Mouse (Mus musculus) cerebellum, adult 2 months (tissue): ENCODE results near the gene Cep128.

Source experiments
- CTCF ChIP-seq: fragments of 200-500 bp; IDR thresholded peaks from 2 replicates; pipeline ENCODE4 v1.5.1; 2011; ENCODE audit warnings: low read depth, mild to moderate bottlenecking, control low read depth, low read length, moderate library complexity, borderline replicate concordance; ENCODE audit not compliant: insufficient read depth
- POLR2A ChIP-seq: fragments of 200-500 bp; IDR thresholded peaks from 2 replicates; pipeline ENCODE4 v1.6.1; 2011; ENCODE audit warnings: low read length, control low read depth, borderline replicate concordance; ENCODE audit not compliant: insufficient read depth

DNA sequence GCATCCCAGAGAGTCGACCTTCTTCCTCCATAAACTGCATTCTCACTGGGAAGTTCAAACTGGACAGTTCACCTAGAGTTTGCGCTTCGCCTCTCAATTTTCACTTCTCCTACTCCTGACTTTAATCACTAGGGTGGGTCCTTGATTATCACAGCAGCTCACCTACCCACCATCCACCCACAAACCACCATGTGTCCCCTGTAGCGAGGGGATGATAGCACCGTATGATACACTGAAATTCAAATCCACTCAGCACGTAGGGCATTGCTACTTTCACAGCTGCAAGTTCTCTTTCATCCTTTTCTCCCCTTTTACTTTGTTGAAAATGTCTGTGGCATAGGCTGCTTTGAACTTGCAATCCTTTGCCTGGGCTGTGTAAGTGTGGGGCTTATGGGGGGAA lies 371.2 kb downstream of the Cep128 start:
- TF ChIP-seq CTCF (no peak), POLR2A (no peak)
